Mouse (Mus musculus) limb, embryonic 14.5 days (tissue): Measurements from ENCODE around the gene Bricd5. TPM values are rescaled to one million over a fixed set of nuclear protein-coding genes. Genes with fewer than 3 reads are reported as not detected.
A peak's percentile ranks its signal among the peaks of the same experiment; 100 is the strongest.

Experiments used
- ATAC-seq: fragments of 200-750 bp; cut with Nextera tagmentation; 2 replicates; pipeline ENCODE4 v1.8.0; 2017; ENCODE audit warnings: low read depth, moderate number of reproducible peaks, moderate TSS enrichment; ENCODE audit not compliant: low FRiP score
- DNase-seq: peaks from one replicate; pipeline ENCODE4 v3.0.0-alpha.2; 2015; ENCODE audit warnings: low spot score
- H3K27ac ChIP-seq: fragments of 300-500 bp; sonication (generic); replicated peaks from 2 replicates; pipeline ENCODE4 v1.5.1; 2014; ENCODE audit warnings: low read depth, mild to moderate bottlenecking, low read length, moderate library complexity, mixed read lengths
- H3K27me3 ChIP-seq: fragments of 300-500 bp; sonication (generic); 2 replicates; pipeline ENCODE4 v1.6.1; 2014; ENCODE audit warnings: low read length, mixed read lengths; ENCODE audit not compliant: control insufficient read depth, insufficient read depth
- H3K36me3 ChIP-seq: fragments of 300-500 bp; sonication (generic); 2 replicates; pipeline ENCODE4 v1.6.1; 2014; ENCODE audit warnings: mild to moderate bottlenecking, low read length, moderate library complexity, mixed read lengths; ENCODE audit not compliant: control insufficient read depth, insufficient read depth
- H3K4me1 ChIP-seq: fragments of 300-500 bp; sonication (generic); 2 replicates; pipeline ENCODE4 v1.6.1; 2014; ENCODE audit warnings: antibody characterized with exemption, low read length, mixed read lengths; ENCODE audit not compliant: control insufficient read depth, insufficient read depth
- H3K4me2 ChIP-seq: fragments of 300-500 bp; sonication (generic); replicated peaks from 2 replicates; pipeline ENCODE4 v1.6.1; 2014; ENCODE audit warnings: low read depth, mild to moderate bottlenecking, low read length, moderate library complexity; ENCODE audit not compliant: severe bottlenecking
- H3K4me3 ChIP-seq: fragments of 300-500 bp; sonication (generic); replicated peaks from 2 replicates; pipeline ENCODE4 v1.5.1; 2014; ENCODE audit warnings: low read length
- H3K9ac ChIP-seq: fragments of 300-500 bp; sonication (generic); 2 replicates; pipeline ENCODE4 v1.6.1; 2014; ENCODE audit warnings: mild to moderate bottlenecking, low read depth, low read length, moderate library complexity; ENCODE audit not compliant: severe bottlenecking
- H3K9me3 ChIP-seq: fragments of 300-500 bp; sonication (generic); 2 replicates; pipeline ENCODE4 v1.6.1; 2016; ENCODE audit warnings: low read length; ENCODE audit not compliant: control insufficient read depth
- POLR2A ChIP-seq: fragments of 200-500 bp; IDR thresholded peaks from 2 replicates; pipeline ENCODE4 v1.8.0; 2012; ENCODE audit warnings: inconsistent platforms, mild to moderate bottlenecking, moderate library complexity, borderline replicate concordance; ENCODE audit not compliant: insufficient read depth, insufficient read length; ENCODE audit errors: extremely low read depth
- WGBS: fragments of 180-500 bp; shearing (Covaris S2); extraction: QIAGEN DNeasy Blood & Tissue Kit; methylation state at CpG from one replicate; pipeline ENCODE4 v1.1.7; 2014; 5-methylcytosine and 5-hydroxymethylcytosine counted together
- polyA plus RNA-seq, 2 experiments: library from polyadenylated mRNA; depleted of rRNA in 1 of 2; stranded (reverse) in 1 of 2; unstranded in 1 of 2; fragments of >200 nt; fragmentation: Nextera tagmentation in 1 of 2; extraction: Ambion mirVana in 1 of 2; gene quantifications; 2 replicates each; pipeline versions ENCODE4 v1.2.1 to v1.2.3; 2012 to 2014

Gene Bricd5
- polyA plus RNA-seq, 2 experiments = 0.89 TPM; not detected in 1

- no peaks in the 10 kb centered on the region for H3K4me1 ChIP-seq
- no peaks in the 10 kb centered on the region for H3K9me3 ChIP-seq
- DNase-seq (no peak), ATAC-seq (no peak)
- H3K4me3 ChIP-seq = no peak overlapping the region
- no peak for TF ChIP-seq POLR2A
- H3K4me2 ChIP-seq = no peak overlapping the region
- no peaks in the 10 kb centered on the region for H3K27me3 ChIP-seq
- no peak overlapping the region for H3K9ac ChIP-seq
- peaks cover 14% of the 10 kb centered on the region; the same call in 1 of the 2 replicates for H3K36me3 ChIP-seq
- WGBS = 100% methylated on average over 1 of the region's 1 CpGs
- H3K27ac ChIP-seq = no peak overlapping the region
Observed at GRCm38 (mm10) chr17:24496026-24496425, 22.3 kb downstream of the Bricd5 start.

- Histone ChIP-seq H3K9me3 (no peaks in the 10 kb centered on the region), H3K9ac (no peak overlapping the region), H3K36me3 (peaks cover 42% of the 10 kb centered on the region), H3K4me3 (no peak overlapping the region), H3K27ac (no peak overlapping the region), H3K4me1 (no peaks in the 10 kb centered on the region), H3K4me2 (no peak overlapping the region), H3K27me3 (no peaks in the 10 kb centered on the region)
- WGBS = 46% methylated on average over 11 of the region's 11 CpGs
- ATAC-seq (no peak), DNase-seq (no peak)
- TF ChIP-seq POLR2A = no peak
Observed at GRCm38 (mm10) chr17:24502208-24502607, 28.5 kb downstream of the Bricd5 start.

GRCm38 (mm10) chr17:24504085-24504484 is 30.4 kb downstream of the Bricd5 start:
- Histone ChIP-seq H3K9ac (no peak overlapping the region), H3K4me2 (no peak overlapping the region), H3K4me3 (no peak overlapping the region), H3K36me3 (peaks cover 53% of the 10 kb centered on the region), H3K27me3 (no peaks in the 10 kb centered on the region), H3K9me3 (no peaks in the 10 kb centered on the region), H3K27ac (no peak overlapping the region), H3K4me1 (no peaks in the 10 kb centered on the region)
- no peak for TF ChIP-seq POLR2A
- WGBS = 91% methylated on average over 10 of the region's 10 CpGs
- DNase-seq = no peak
- no peak for ATAC-seq

GRCm38 (mm10) chr17:24505286-24505955 is 31.7 kb downstream of the Bricd5 start:
- H3K4me2 ChIP-seq = no peak overlapping the region
- ATAC-seq (no peak), DNase-seq (no peak)
- H3K9ac ChIP-seq = no peak overlapping the region
- no peak overlapping the region for H3K4me3 ChIP-seq
- whole genome bisulfite sequencing = 91% methylated on average over 26 of the region's 30 CpGs
- no peak overlapping the region for H3K27ac ChIP-seq
- H3K4me1 ChIP-seq = no peaks in the 10 kb centered on the region
- no peak for TF ChIP-seq POLR2A
- H3K9me3 ChIP-seq = no peaks in the 10 kb centered on the region
- H3K36me3 ChIP-seq = peaks cover 59% of the 10 kb centered on the region
- H3K27me3 ChIP-seq = no peaks in the 10 kb centered on the region

- Histone ChIP-seq H3K4me2 (0 out of 2 replicates have a peak overlapping the region, but pooled peaks have one; percentile 11), H3K9me3 (no peaks in the 10 kb centered on the region), H3K27ac (no peak overlapping the region), H3K27me3 (no peaks in the 10 kb centered on the region), H3K4me3 (no peak overlapping the region), H3K4me1 (no peaks in the 10 kb centered on the region), H3K36me3 (peaks cover 67% of the 10 kb centered on the region), H3K9ac (0 out of 2 replicates have a peak overlapping the region, but pooled peaks have one; percentile 12)
- DNase-seq = no peak
- no peak for ATAC-seq
- 28% methylated on average over 36 of the region's 36 CpGs for WGBS
- no peak for TF ChIP-seq POLR2A
Observed at GRCm38 (mm10) chr17:24506332-24507070, 32.8 kb downstream of the Bricd5 start.
